Mouse (Mus musculus) stomach, postnatal 0 days (tissue): Measurements from ENCODE around the gene Stk10.

Experiments
- CTCF ChIP-seq: IDR thresholded peaks from 2 replicates; pipeline ENCODE4 v1.5.1; 2016; ENCODE audit warnings: antibody characterized with exemption, low read depth, mild to moderate bottlenecking, moderate library complexity
- EP300 ChIP-seq: optimal IDR thresholded peaks from 2 replicates; pipeline ENCODE3; 2016; ENCODE audit warnings: antibody characterized with exemption

DNA sequence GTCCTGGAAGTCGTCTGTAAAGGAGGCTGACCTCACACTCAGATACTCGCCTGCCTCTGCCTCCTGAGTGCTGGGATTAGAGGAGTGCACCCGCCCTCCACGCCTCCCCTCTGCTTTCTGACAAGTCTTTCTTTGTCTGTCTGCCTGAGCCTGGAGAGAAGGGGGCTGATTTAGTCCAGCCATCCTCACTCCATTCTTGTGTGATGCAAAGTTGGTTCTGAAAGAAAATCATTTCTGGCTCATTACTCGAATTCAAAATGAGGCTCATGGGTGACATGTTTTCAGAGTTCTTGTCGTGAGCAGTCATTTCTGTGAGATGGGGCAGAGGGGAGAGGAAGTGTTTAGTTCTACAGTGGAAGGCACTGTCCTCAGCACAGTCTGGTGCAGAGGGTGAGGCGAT, 3.8 kb downstream of the Stk10 start:
- TF ChIP-seq CTCF, result no peak
- TF ChIP-seq EP300, result no peak
